Mouse (Mus musculus): ENCODE data around the gene Gucy2d. TPM values are rescaled to one million over a fixed set of nuclear protein-coding genes. Genes with fewer than 3 reads are reported as not detected.

The Gucy2d gene
- polyA plus RNA-seq (2014; fragmentation: Nextera tagmentation; extraction: Ambion mirVana): 0.10 and 0.16 TPM in 2 replicates

GRCm38 (mm10) chr7:98439956-98440466, at the start of gene Gucy2d:
Gene Gucy2d, plus strand, starts transcription at chr7:98440416.
- Histone ChIP-seq H3K4me3 (ENCODE audit: low read depth, low read length) (no peak within 1 kb of the TSS), H3K9ac (ENCODE audit: low read length) (no peak within 1 kb of the TSS), H3K9me3 (replicated peaks; ENCODE audit: control insufficient read depth, low read length) (no peaks in the 10 kb centered on the region), H3K27ac (ENCODE audit: low read depth, low read length) (no peak within 1 kb of the TSS), H3K36me3 (ENCODE audit: control insufficient read depth, insufficient read depth, low read length) (no peaks in the 10 kb centered on the region), H3K4me2 (ENCODE audit: low read length) (no peak within 1 kb of the TSS), H3K27me3 (replicated peaks; ENCODE audit: control insufficient read depth, insufficient read depth, low read length) (no peaks in the 10 kb centered on the region), H3K4me1 (ENCODE audit: control insufficient read depth, insufficient read depth, low read length) (no peaks in the 10 kb centered on the region)
- WGBS: 52% methylated on average over 10 of the region's 10 CpGs
- no peak for ATAC-seq
- no peak for DNase-seq (ENCODE audit: low spot score)

GRCm38 (mm10) chr7:98390486-98390885, 49.7 kb upstream of the Gucy2d start:
- ATAC-seq: no peak
- H3K9me3 ChIP-seq (replicated peaks; ENCODE audit: control insufficient read depth, low read length): no peaks in the 10 kb centered on the region
- H3K9ac ChIP-seq (ENCODE audit: low read length): no peak overlapping the region
- no peak overlapping the region for H3K4me2 ChIP-seq (ENCODE audit: low read length)
- no peaks in the 10 kb centered on the region for H3K36me3 ChIP-seq (ENCODE audit: control insufficient read depth, insufficient read depth, low read length)
- no peak overlapping the region for H3K4me3 ChIP-seq (ENCODE audit: low read depth, low read length)
- DNase-seq (ENCODE audit: low spot score): no peak
- 66% methylated on average over 2 of the region's 2 CpGs for WGBS
- H3K27me3 ChIP-seq (replicated peaks; ENCODE audit: control insufficient read depth, insufficient read depth, low read length): no peaks in the 10 kb centered on the region
- H3K27ac ChIP-seq (ENCODE audit: low read depth, low read length): no peak overlapping the region
- H3K4me1 ChIP-seq (ENCODE audit: control insufficient read depth, insufficient read depth, low read length): peaks cover 6% of the 10 kb centered on the region; the same call in 1 of the 2 replicates

GRCm38 (mm10) chr7:98391351-98391936, 48.8 kb upstream of the Gucy2d start:
- no peaks in the 10 kb centered on the region for H3K27me3 ChIP-seq (replicated peaks; ENCODE audit: control insufficient read depth, insufficient read depth, low read length)
- H3K4me1 ChIP-seq (ENCODE audit: control insufficient read depth, insufficient read depth, low read length): peaks cover 6% of the 10 kb centered on the region; the same call in 1 of the 2 replicates
- no peak overlapping the region; the same call in 1 of the 2 replicates for H3K27ac ChIP-seq (ENCODE audit: low read depth, low read length)
- no peaks in the 10 kb centered on the region for H3K9me3 ChIP-seq (replicated peaks; ENCODE audit: control insufficient read depth, low read length)
- no peak overlapping the region for H3K4me3 ChIP-seq (ENCODE audit: low read depth, low read length)
- DNase-seq (ENCODE audit: low spot score): peak; percentile 78
- peak; percentile 85 for ATAC-seq
- WGBS: 62% methylated on average over 7 of the region's 7 CpGs
- H3K36me3 ChIP-seq (ENCODE audit: control insufficient read depth, insufficient read depth, low read length): no peaks in the 10 kb centered on the region
- H3K9ac ChIP-seq (ENCODE audit: low read length): no peak overlapping the region
- H3K4me2 ChIP-seq (ENCODE audit: low read length): no peak overlapping the region

GRCm38 (mm10) chr7:98392466-98393201, 47.6 kb upstream of the Gucy2d start:
- Histone ChIP-seq H3K4me2 (ENCODE audit: low read length) (no peak overlapping the region), H3K9me3 (replicated peaks; ENCODE audit: control insufficient read depth, low read length) (no peaks in the 10 kb centered on the region), H3K27ac (ENCODE audit: low read depth, low read length) (no peak overlapping the region), H3K9ac (ENCODE audit: low read length) (no peak overlapping the region), H3K27me3 (replicated peaks; ENCODE audit: control insufficient read depth, insufficient read depth, low read length) (no peaks in the 10 kb centered on the region), H3K4me3 (ENCODE audit: low read depth, low read length) (no peak overlapping the region), H3K36me3 (ENCODE audit: control insufficient read depth, insufficient read depth, low read length) (no peaks in the 10 kb centered on the region), H3K4me1 (ENCODE audit: control insufficient read depth, insufficient read depth, low read length) (peaks cover 6% of the 10 kb centered on the region; the same call in 1 of the 2 replicates)
- DNase-seq (ENCODE audit: low spot score): no peak
- WGBS: 83% methylated on average over 8 of the region's 8 CpGs
- ATAC-seq: no peak

DNA sequence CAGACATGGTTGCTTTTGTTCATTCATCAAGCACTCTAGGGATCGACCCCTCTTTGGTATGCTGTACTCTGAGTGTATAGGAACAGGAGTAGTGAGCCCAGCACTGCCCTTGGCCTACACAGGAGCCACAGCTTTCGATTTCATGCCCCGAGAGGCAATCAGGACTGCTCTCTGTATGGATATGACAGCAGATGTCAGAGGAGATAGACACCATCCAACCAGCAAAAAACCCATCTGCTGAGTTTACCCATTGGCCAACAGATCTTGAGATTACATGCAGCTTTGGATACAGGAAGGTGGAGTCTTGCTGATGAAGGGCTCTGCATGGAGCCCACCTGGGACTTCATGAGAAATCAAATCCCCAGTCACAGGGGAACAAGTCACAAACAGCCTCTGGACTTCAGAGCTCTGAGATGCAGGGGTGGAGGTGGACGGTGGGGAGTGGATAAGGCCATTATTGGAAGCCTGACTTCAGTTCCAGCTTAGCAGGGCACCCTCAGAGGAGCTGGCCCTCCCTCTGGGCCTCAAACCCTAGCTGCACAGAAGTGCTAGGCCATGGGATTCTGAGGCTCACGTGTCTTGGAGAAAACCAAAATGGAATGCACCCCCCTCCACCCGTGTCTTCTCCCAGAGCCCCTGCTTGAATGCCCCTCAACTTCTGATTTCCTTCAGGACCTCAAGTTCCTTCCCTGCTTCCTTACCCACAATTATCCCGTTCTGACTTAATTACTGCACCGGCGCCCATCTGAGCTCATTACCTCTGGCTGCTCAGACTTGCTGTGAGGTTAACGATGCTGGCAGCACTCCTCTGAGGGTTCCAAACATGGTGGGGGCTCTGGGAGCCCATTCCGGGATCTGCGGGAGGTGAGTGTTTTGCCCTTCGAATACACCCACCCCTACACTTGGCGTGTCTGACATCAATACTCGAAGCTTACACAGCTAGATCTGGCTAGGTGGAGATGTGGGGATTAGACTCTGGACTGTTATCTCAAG, 37.3 kb upstream of the Gucy2d start:
- WGBS: 28% methylated on average over 15 of the region's 15 CpGs
- Histone ChIP-seq H3K36me3 (ENCODE audit: control insufficient read depth, insufficient read depth, low read length) (no peaks in the 10 kb centered on the region), H3K9me3 (replicated peaks; ENCODE audit: control insufficient read depth, low read length) (no peaks in the 10 kb centered on the region), H3K9ac (ENCODE audit: low read length) (no peak overlapping the region), H3K27ac (ENCODE audit: low read depth, low read length) (peak overlapping the region; percentile 48; the same call in 1 of the 2 replicates), H3K4me2 (ENCODE audit: low read length) (no peak overlapping the region), H3K4me3 (ENCODE audit: low read depth, low read length) (no peak overlapping the region), H3K4me1 (ENCODE audit: control insufficient read depth, insufficient read depth, low read length) (peaks cover 17% of the 10 kb centered on the region), H3K27me3 (replicated peaks; ENCODE audit: control insufficient read depth, insufficient read depth, low read length) (no peaks in the 10 kb centered on the region)
- peak; percentile 60; the same call in 1 of the 2 replicates for ATAC-seq
- peak; percentile 51 for DNase-seq (ENCODE audit: low spot score)

- Histone ChIP-seq H3K4me1 (ENCODE audit: control insufficient read depth, insufficient read depth, low read length) (peaks cover 17% of the 10 kb centered on the region), H3K9me3 (replicated peaks; ENCODE audit: control insufficient read depth, low read length) (no peaks in the 10 kb centered on the region), H3K27me3 (replicated peaks; ENCODE audit: control insufficient read depth, insufficient read depth, low read length) (no peaks in the 10 kb centered on the region), H3K36me3 (ENCODE audit: control insufficient read depth, insufficient read depth, low read length) (no peaks in the 10 kb centered on the region), H3K9ac (ENCODE audit: low read length) (no peak overlapping the region), H3K4me2 (ENCODE audit: low read length) (no peak overlapping the region), H3K4me3 (ENCODE audit: low read depth, low read length) (no peak overlapping the region), H3K27ac (ENCODE audit: low read depth, low read length) (peak overlapping the region; percentile 78; the same call in 1 of the 2 replicates)
- 33% methylated on average over 4 of the region's 4 CpGs for WGBS
- ATAC-seq (peak; percentile 84), DNase-seq (ENCODE audit: low spot score) (peak; percentile 75)
These were observed 36.2 kb upstream of the Gucy2d start for GRCm38 (mm10) chr7:98403996-98404395.

GRCm38 (mm10) chr7:98407615-98408014, 32.6 kb upstream of the Gucy2d start:
- 83% methylated on average over 5 of the region's 5 CpGs for WGBS
- H3K36me3 ChIP-seq (ENCODE audit: control insufficient read depth, insufficient read depth, low read length): no peaks in the 10 kb centered on the region
- H3K4me3 ChIP-seq (ENCODE audit: low read depth, low read length): no peak overlapping the region
- H3K27ac ChIP-seq (ENCODE audit: low read depth, low read length): no peak overlapping the region
- H3K27me3 ChIP-seq (replicated peaks; ENCODE audit: control insufficient read depth, insufficient read depth, low read length): no peaks in the 10 kb centered on the region
- H3K4me2 ChIP-seq (ENCODE audit: low read length): no peak overlapping the region
- H3K9me3 ChIP-seq (replicated peaks; ENCODE audit: control insufficient read depth, low read length): no peaks in the 10 kb centered on the region
- DNase-seq (ENCODE audit: low spot score): no peak
- H3K4me1 ChIP-seq (ENCODE audit: control insufficient read depth, insufficient read depth, low read length): peaks cover 17% of the 10 kb centered on the region
- ATAC-seq: no peak
- H3K9ac ChIP-seq (ENCODE audit: low read length): no peak overlapping the region

GRCm38 (mm10) chr7:98413115-98413514, 27.1 kb upstream of the Gucy2d start:
- Histone ChIP-seq H3K27ac (ENCODE audit: low read depth, low read length) (no peak overlapping the region), H3K9me3 (replicated peaks; ENCODE audit: control insufficient read depth, low read length) (no peaks in the 10 kb centered on the region), H3K9ac (ENCODE audit: low read length) (no peak overlapping the region), H3K4me3 (ENCODE audit: low read depth, low read length) (no peak overlapping the region), H3K4me1 (ENCODE audit: control insufficient read depth, insufficient read depth, low read length) (no peaks in the 10 kb centered on the region), H3K27me3 (replicated peaks; ENCODE audit: control insufficient read depth, insufficient read depth, low read length) (no peaks in the 10 kb centered on the region), H3K4me2 (ENCODE audit: low read length) (no peak overlapping the region), H3K36me3 (ENCODE audit: control insufficient read depth, insufficient read depth, low read length) (no peaks in the 10 kb centered on the region)
- DNase-seq (ENCODE audit: low spot score) (no peak), ATAC-seq (no peak)
- 79% methylated on average over 4 of the region's 4 CpGs for WGBS

Data from forebrain, embryonic 14.5 days (tissue).